Mouse (Mus musculus): Measurements from ENCODE around the gene Snx5. TPM values are rescaled to one million over a fixed set of nuclear protein-coding genes. Genes with fewer than 3 reads are reported as not detected.
A peak's percentile ranks its signal among the peaks of the same experiment; 100 is the strongest.

Gene Snx5
- polyA plus RNA-seq (2014; fragmentation: Nextera tagmentation; extraction: Ambion mirVana), result 139 and 141 TPM in 2 replicates

GRCm38 (mm10) chr2:144270507-144271420 lies at the start of gene Snx5, which contains the start of gene Mgme1:
Gene Snx5 (minus strand): TSS chr2:144270906.
Gene Mgme1 (plus strand): TSS chr2:144270663.
- Histone ChIP-seq H3K4me2 (ENCODE audit: low read depth, severe bottlenecking) (peak within 1 kb of the TSS; percentile 61), H3K4me3 (ENCODE audit: low read depth, low read length) (peak within 1 kb of the TSS; percentile 96), H3K9ac (ENCODE audit: low read length) (peak within 1 kb of the TSS; percentile 99), H3K4me1 (ENCODE audit: control insufficient read depth, insufficient read depth, low read length) (no peaks in the 10 kb centered on the region; the same call in 1 of the 2 replicates), H3K27ac (replicated peaks; ENCODE audit: low read depth, low read length) (peak within 1 kb of the TSS; percentile 94), H3K36me3 (ENCODE audit: control insufficient read depth, insufficient read depth, low read length) (no peaks in the 10 kb centered on the region), H3K27me3 (ENCODE audit: control insufficient read depth, insufficient read depth, low read length) (no peaks in the 10 kb centered on the region), H3K9me3 (ENCODE audit: control insufficient read depth, low read length) (no peaks in the 10 kb centered on the region)
- WGBS, result under 1% methylated on average over 92 of the region's 93 CpGs
- ATAC-seq (ENCODE audit: insufficient number of reproducible peaks, low FRiP score, low TSS enrichment, low read depth) (peak; percentile 94), DNase-seq (ENCODE audit: low spot score) (peak; percentile 96)

- H3K4me2 ChIP-seq (ENCODE audit: low read depth, severe bottlenecking), result no peak overlapping the region
- no peaks in the 10 kb centered on the region for H3K4me1 ChIP-seq (ENCODE audit: control insufficient read depth, insufficient read depth, low read length)
- 84% methylated on average over 2 of the region's 2 CpGs for WGBS
- no peaks in the 10 kb centered on the region for H3K36me3 ChIP-seq (ENCODE audit: control insufficient read depth, insufficient read depth, low read length)
- DNase-seq (ENCODE audit: low spot score), result no peak
- H3K9me3 ChIP-seq (ENCODE audit: control insufficient read depth, low read length), result no peaks in the 10 kb centered on the region
- H3K9ac ChIP-seq (ENCODE audit: low read length), result no peak overlapping the region
- ATAC-seq (ENCODE audit: insufficient number of reproducible peaks, low FRiP score, low TSS enrichment, low read depth), result no peak
- no peaks in the 10 kb centered on the region for H3K27me3 ChIP-seq (ENCODE audit: control insufficient read depth, insufficient read depth, low read length)
- no peak overlapping the region for H3K27ac ChIP-seq (replicated peaks; ENCODE audit: low read depth, low read length)
- H3K4me3 ChIP-seq (ENCODE audit: low read depth, low read length), result no peak overlapping the region
Measured at GRCm38 (mm10) chr2:144311372-144311771, 40.7 kb upstream of the Snx5 start.

- no peak overlapping the region for H3K4me2 ChIP-seq (ENCODE audit: low read depth, severe bottlenecking)
- 63% methylated on average over 5 of the region's 5 CpGs for WGBS
- H3K27me3 ChIP-seq (ENCODE audit: control insufficient read depth, insufficient read depth, low read length), result no peaks in the 10 kb centered on the region
- no peak overlapping the region for H3K4me3 ChIP-seq (ENCODE audit: low read depth, low read length)
- ATAC-seq (ENCODE audit: insufficient number of reproducible peaks, low FRiP score, low TSS enrichment, low read depth) (no peak), DNase-seq (ENCODE audit: low spot score) (no peak)
- no peak overlapping the region for H3K9ac ChIP-seq (ENCODE audit: low read length)
- no peaks in the 10 kb centered on the region for H3K4me1 ChIP-seq (ENCODE audit: control insufficient read depth, insufficient read depth, low read length)
- no peaks in the 10 kb centered on the region for H3K36me3 ChIP-seq (ENCODE audit: control insufficient read depth, insufficient read depth, low read length)
- no peaks in the 10 kb centered on the region for H3K9me3 ChIP-seq (ENCODE audit: control insufficient read depth, low read length)
- H3K27ac ChIP-seq (replicated peaks; ENCODE audit: low read depth, low read length), result no peak overlapping the region
Measured at GRCm38 (mm10) chr2:144310273-144310672, 39.6 kb upstream of the Snx5 start.

- Histone ChIP-seq H3K27ac (replicated peaks; ENCODE audit: low read depth, low read length) (no peak overlapping the region), H3K4me1 (ENCODE audit: control insufficient read depth, insufficient read depth, low read length) (no peaks in the 10 kb centered on the region), H3K36me3 (ENCODE audit: control insufficient read depth, insufficient read depth, low read length) (no peaks in the 10 kb centered on the region), H3K27me3 (ENCODE audit: control insufficient read depth, insufficient read depth, low read length) (no peaks in the 10 kb centered on the region), H3K9ac (ENCODE audit: low read length) (no peak overlapping the region), H3K9me3 (ENCODE audit: control insufficient read depth, low read length) (no peaks in the 10 kb centered on the region), H3K4me2 (ENCODE audit: low read depth, severe bottlenecking) (no peak overlapping the region), H3K4me3 (ENCODE audit: low read depth, low read length) (no peak overlapping the region)
- WGBS, result 54% methylated on average over 8 of the region's 8 CpGs
- ATAC-seq (ENCODE audit: insufficient number of reproducible peaks, low FRiP score, low TSS enrichment, low read depth) (no peak), DNase-seq (ENCODE audit: low spot score) (no peak)
Measured at GRCm38 (mm10) chr2:144308561-144308960, 37.9 kb upstream of the Snx5 start.

GRCm38 (mm10) chr2:144305721-144306294 lies 35.1 kb upstream of the Snx5 start:
- Histone ChIP-seq H3K27ac (replicated peaks; ENCODE audit: low read depth, low read length) (no peak overlapping the region), H3K36me3 (ENCODE audit: control insufficient read depth, insufficient read depth, low read length) (no peaks in the 10 kb centered on the region), H3K4me3 (ENCODE audit: low read depth, low read length) (no peak overlapping the region), H3K4me1 (ENCODE audit: control insufficient read depth, insufficient read depth, low read length) (no peaks in the 10 kb centered on the region), H3K9me3 (ENCODE audit: control insufficient read depth, low read length) (no peaks in the 10 kb centered on the region), H3K4me2 (ENCODE audit: low read depth, severe bottlenecking) (no peak overlapping the region), H3K9ac (ENCODE audit: low read length) (no peak overlapping the region), H3K27me3 (ENCODE audit: control insufficient read depth, insufficient read depth, low read length) (no peaks in the 10 kb centered on the region)
- WGBS, result 47% methylated on average over 18 of the region's 18 CpGs
- ATAC-seq (ENCODE audit: insufficient number of reproducible peaks, low FRiP score, low TSS enrichment, low read depth) (no peak), DNase-seq (ENCODE audit: low spot score) (no peak)

GRCm38 (mm10) chr2:144301101-144301500 lies 30.4 kb upstream of the Snx5 start:
- H3K27me3 ChIP-seq (ENCODE audit: control insufficient read depth, insufficient read depth, low read length), result no peaks in the 10 kb centered on the region
- no peaks in the 10 kb centered on the region for H3K9me3 ChIP-seq (ENCODE audit: control insufficient read depth, low read length)
- H3K4me2 ChIP-seq (ENCODE audit: low read depth, severe bottlenecking), result no peak overlapping the region
- H3K27ac ChIP-seq (replicated peaks; ENCODE audit: low read depth, low read length), result no peak overlapping the region
- H3K4me1 ChIP-seq (ENCODE audit: control insufficient read depth, insufficient read depth, low read length), result no peaks in the 10 kb centered on the region
- 96% methylated on average over 11 of the region's 11 CpGs for WGBS
- H3K4me3 ChIP-seq (ENCODE audit: low read depth, low read length), result no peak overlapping the region
- no peak overlapping the region for H3K9ac ChIP-seq (ENCODE audit: low read length)
- DNase-seq (ENCODE audit: low spot score) (no peak), ATAC-seq (ENCODE audit: insufficient number of reproducible peaks, low FRiP score, low TSS enrichment, low read depth) (no peak)
- H3K36me3 ChIP-seq (ENCODE audit: control insufficient read depth, insufficient read depth, low read length), result no peaks in the 10 kb centered on the region

GRCm38 (mm10) chr2:144299749-144300669 lies 29.3 kb upstream of the Snx5 start:
- Histone ChIP-seq H3K36me3 (ENCODE audit: control insufficient read depth, insufficient read depth, low read length) (no peaks in the 10 kb centered on the region), H3K27me3 (ENCODE audit: control insufficient read depth, insufficient read depth, low read length) (no peaks in the 10 kb centered on the region), H3K9me3 (ENCODE audit: control insufficient read depth, low read length) (no peaks in the 10 kb centered on the region), H3K9ac (ENCODE audit: low read length) (no peak overlapping the region), H3K27ac (replicated peaks; ENCODE audit: low read depth, low read length) (no peak overlapping the region), H3K4me2 (ENCODE audit: low read depth, severe bottlenecking) (no peak overlapping the region), H3K4me1 (ENCODE audit: control insufficient read depth, insufficient read depth, low read length) (no peaks in the 10 kb centered on the region), H3K4me3 (ENCODE audit: low read depth, low read length) (no peak overlapping the region)
- 80% methylated on average over 9 of the region's 9 CpGs for WGBS
- no peak for DNase-seq (ENCODE audit: low spot score)
- ATAC-seq (ENCODE audit: insufficient number of reproducible peaks, low FRiP score, low TSS enrichment, low read depth), result no peak

GRCm38 (mm10) chr2:144295145-144295735 lies 24.5 kb upstream of the Snx5 start:
- H3K36me3 ChIP-seq (ENCODE audit: control insufficient read depth, insufficient read depth, low read length), result no peaks in the 10 kb centered on the region
- DNase-seq (ENCODE audit: low spot score) (no peak), ATAC-seq (ENCODE audit: insufficient number of reproducible peaks, low FRiP score, low TSS enrichment, low read depth) (no peak)
- H3K4me2 ChIP-seq (ENCODE audit: low read depth, severe bottlenecking), result no peak overlapping the region
- H3K27me3 ChIP-seq (ENCODE audit: control insufficient read depth, insufficient read depth, low read length), result no peaks in the 10 kb centered on the region
- no peak overlapping the region for H3K27ac ChIP-seq (replicated peaks; ENCODE audit: low read depth, low read length)
- no peaks in the 10 kb centered on the region for H3K9me3 ChIP-seq (ENCODE audit: control insufficient read depth, low read length)
- H3K9ac ChIP-seq (ENCODE audit: low read length), result no peak overlapping the region
- 67% methylated on average over 9 of the region's 9 CpGs for WGBS
- no peak overlapping the region for H3K4me3 ChIP-seq (ENCODE audit: low read depth, low read length)
- H3K4me1 ChIP-seq (ENCODE audit: control insufficient read depth, insufficient read depth, low read length), result no peaks in the 10 kb centered on the region

All from limb, embryonic 11.5 days (tissue).